Mouse (Mus musculus) kidney, adult 9 months (tissue): Measurements from ENCODE around the gene Gar1.

Source experiments
- DNase-seq: peaks from one replicate; pipeline ENCODE4 v3.0.0; 2022

Gene Gar1

DNA sequence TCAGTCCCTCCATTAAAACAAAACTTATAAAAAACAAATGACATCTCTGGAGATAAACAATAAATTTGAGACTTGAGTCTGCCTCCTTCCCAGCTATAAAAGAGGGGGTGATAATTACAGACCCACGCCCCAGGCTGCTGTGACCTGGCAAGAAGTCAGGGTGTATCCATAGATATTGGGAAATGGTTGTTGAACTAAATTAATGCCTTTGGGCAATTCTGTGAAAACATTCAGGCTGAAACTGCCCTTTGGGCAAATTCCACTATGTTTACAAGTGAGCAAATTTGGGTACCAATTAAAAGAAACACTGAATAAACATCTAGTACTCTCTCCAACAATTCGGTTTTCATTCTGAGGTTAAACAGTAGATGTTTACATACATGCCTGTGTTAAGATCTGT lies 32.2 kb downstream of the Gar1 start:
- DNase-seq: no peak

DNA sequence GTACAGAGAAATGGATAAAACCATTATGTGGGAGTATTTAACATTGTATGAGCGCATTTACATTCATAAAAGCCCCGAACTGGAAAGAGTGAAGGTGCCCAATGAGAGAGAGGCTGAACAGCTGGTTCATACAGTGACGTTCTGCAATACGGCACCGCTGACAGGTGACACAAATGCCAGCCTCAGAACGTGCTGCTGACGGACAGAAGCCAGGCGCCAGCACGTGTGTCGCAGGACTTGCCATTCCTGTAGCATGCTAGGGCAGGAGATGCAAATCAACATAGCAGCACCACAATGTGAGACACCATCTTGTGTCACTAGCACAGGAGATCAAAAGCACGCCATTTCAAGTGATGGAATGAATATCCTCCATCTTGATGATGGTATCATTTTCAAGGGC lies 32.6 kb downstream of the Gar1 start:
- DNase-seq: no peak

DNA sequence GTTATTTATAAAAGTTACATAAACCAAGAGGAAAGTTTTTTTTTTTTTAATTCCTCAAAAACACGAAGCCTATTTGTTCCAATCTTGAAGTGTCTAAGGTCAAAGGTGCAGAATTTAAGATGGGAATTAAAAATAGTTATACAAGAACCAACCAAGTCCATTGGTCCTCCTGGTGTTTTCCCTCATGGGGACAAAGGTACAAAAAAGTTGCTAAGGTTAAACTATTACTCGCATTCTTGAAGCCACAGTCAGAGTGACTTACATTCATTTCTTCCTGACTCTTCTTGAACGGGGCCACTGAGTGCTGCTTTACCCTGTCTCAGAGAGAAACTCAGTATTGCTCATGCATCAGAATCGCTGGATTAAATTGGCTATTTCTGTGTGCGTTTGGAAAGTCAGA lies 33.9 kb downstream of the Gar1 start:
- DNase-seq: peak; percentile 78

DNA sequence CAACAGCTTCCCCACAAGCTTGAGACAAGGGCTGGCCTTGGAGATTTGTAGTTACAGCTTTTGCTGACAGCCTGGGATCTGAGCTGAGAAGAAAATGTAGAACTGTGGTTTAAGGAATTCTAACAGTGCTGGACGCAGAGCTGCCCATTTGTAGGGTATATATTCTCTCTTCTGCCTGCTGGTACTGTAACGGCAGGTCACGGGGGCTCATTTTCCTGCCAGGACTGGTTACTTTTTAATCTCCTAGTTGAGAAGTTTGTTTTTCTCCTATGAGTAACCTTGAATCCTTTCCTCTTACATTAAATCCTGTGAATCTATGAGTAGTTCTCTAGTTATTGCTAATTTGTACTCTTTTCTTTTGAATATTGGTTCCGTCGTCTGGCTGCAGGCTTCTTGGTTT lies 37.4 kb downstream of the Gar1 start:
- peak; percentile 91 for DNase-seq

DNA sequence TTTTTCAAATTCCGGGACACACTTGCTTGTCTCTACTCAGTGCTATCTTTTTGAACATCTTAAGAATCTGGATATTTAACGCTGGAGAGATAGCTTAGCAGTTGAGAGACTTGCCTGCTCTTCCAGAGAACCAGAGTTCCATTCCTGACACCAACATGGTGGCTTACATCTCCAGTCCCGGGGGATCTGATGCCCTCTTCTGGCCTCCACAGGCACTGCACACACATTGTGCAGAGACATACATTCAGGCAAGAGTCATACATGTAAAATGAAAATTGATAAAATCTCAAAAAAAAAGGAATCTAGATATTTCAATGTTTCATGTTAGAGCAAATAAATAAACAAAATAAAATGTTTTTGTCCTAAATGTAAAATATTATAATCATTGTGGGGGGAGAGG lies 48.5 kb downstream of the Gar1 start:
- DNase-seq: no peak

DNA sequence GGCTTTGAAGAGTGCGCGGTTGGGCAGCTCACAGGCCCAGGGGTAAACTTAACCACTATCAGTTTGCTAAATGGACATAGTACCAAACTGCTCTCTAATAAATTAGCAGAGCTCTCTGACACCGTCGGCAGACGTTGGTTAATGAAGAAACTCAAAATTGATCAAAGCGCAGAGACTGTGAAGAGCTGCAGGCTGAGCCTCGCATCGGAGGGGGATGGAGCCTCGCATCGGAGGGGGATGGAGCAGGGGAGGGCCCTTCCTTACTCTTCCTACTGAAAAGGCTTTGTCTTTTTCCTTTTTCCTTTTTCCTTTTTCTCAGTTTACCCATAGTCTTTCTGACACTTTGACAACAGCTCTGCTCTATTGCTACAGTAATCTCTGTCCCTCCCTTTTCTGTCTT lies 49.8 kb downstream of the Gar1 start:
- DNase-seq: no peak
